Mouse (Mus musculus): ENCODE results near the gene Rgs6. TPM values are rescaled to one million over a fixed set of nuclear protein-coding genes. Genes with fewer than 3 reads are reported as not detected.
A peak's percentile ranks its signal among the peaks of the same experiment; 100 is the strongest.

Rgs6 gene
- total RNA-seq, 2 experiments from 2014 or later, result not detected

DNA sequence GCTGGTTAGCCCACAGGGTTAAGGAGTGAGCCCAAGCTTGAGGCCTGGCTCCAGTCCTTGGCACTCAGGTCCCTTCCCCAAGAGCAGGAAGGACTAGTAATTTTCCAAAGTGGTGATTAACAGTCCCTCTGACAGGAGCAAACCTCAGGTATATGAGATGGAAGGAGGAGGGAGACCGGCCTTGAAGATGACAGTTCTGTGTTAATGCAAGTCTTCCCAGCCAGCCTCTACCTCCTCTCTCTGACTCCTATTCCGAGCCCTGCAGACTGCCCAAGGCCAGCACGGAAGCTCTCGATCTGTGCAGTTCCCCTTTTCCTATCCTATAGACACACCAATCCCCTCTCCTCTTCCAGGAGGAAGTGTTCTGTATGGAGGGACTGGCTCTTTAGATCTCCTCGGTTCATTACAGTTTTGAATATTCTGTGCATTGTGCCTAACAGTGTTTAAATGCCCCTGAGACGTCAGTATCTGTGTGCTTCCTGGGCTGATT, 485.8 kb downstream of the Rgs6 start:
- ATAC-seq (ENCODE audit: poor library complexity, severe bottlenecking), result no peak

DNA sequence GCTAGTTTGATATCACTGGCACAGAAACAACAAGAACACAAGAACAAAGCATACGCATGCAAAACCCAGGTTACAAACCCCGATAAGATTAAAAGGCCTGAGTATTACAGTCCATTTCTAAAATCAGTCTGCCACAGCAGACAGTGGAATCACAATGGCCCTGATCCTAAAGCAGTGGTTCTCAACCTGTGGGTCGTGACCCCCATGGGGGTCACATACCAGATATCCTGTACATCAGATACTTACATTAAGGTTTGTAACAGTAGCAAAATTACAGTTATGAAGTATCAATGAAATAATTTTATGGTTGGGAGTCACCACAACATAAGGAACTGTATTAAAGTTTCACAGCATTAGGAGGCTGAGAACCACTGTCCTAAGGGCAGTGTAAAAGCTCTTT, 488.1 kb downstream of the Rgs6 start:
- no peak for ATAC-seq (ENCODE audit: poor library complexity, severe bottlenecking)

DNA sequence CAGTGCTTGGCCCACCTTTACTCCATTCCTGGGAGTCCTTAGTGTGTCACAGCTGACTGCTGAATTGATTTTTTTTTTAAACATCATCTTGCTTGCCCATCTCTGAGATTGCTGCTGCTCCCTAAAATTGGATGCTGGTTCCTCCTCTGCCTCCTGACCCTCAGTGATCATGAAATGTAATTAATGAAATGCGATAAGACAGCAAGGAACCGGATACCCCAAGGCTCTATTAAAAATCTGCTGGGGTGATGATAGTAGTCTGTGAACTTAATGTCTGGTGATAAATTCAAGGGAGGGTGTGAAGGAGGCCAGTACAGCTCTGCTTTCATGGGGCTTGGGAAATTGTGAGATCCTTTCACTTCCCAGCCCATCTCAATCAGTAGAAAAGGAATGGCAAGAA, 489.4 kb downstream of the Rgs6 start:
- ATAC-seq (ENCODE audit: poor library complexity, severe bottlenecking), result no peak

DNA sequence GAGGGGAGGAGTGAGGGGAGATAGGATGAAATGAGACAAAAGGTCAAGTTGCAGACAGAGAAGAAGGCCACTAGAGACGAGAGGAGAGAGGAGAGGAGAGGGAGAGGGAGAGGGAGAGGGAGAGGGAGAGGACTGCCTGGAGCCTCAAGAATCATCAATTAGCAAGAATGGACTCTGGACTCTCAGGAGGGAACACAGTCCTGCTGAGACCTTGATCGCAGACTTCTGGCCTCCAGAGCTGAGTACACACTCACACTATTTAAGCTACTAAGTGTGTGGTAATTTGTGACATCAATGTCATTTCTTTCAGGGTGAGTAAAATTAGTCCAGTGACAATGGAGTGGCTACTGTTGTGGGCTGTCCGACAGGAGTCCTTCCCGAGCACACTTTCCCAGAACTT, 495.3 kb downstream of the Rgs6 start:
- ATAC-seq (ENCODE audit: poor library complexity, severe bottlenecking), result no peak

DNA sequence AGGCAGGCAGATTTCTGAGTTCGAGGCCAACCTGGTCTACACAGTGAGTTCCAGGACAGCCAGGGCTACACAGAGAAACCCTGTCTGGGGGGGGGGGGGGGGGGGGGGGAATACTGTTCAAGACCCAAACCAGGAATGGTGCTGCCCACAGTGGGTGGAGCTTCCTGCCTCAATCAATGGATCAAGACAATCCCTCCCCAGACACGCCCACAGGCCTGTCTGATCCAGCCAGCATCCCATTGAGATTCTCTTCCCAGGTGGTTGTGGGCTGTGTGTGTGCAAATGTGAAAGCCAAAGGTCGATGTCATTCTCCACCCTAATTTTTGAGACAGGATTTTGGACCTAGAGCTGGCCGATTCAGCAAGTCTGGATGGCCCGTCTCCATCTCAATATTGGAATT, 496.5 kb downstream of the Rgs6 start:
- no peak for ATAC-seq (ENCODE audit: poor library complexity, severe bottlenecking)

DNA sequence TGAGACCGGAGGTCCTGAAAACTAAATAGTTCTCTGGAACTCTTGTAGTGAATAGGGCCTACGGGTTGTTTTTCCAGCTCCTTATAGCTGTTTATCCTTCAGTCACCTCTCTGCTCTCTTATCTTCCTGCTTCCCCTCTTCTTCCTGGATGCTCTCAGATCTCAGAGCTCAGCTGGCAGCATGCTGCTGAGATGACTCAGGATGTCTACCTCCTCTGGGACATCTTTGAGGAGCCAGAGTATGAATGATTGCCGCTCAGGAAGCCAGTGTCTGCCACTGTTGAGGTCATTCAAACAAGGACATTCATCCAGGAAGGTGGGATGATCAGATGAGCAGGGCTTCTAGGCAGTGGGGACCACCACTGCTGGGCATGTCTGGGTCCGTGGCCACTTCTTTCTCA, 498.9 kb downstream of the Rgs6 start:
- ATAC-seq (ENCODE audit: poor library complexity, severe bottlenecking), result no peak

DNA sequence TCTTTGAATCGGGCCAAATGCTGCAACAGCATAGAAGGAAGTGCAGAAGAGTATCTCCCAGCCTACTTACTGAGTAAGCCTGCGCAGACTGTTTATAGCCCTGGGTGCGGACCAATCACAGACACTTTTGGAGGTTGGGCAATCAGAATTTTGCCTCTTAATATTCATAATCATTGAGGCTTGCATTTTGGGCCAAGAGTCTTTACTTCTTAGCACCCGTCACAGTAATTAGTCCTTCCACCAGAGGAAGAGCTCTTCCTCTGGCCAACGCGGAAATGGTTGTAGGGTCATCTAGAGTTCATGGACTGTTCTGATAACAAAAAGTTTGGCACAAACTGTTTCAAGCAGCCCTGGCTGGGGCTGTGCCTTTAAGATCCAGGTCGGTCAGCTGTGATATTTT, 499.5 kb downstream of the Rgs6 start:
- no peak for ATAC-seq (ENCODE audit: poor library complexity, severe bottlenecking)

DNA sequence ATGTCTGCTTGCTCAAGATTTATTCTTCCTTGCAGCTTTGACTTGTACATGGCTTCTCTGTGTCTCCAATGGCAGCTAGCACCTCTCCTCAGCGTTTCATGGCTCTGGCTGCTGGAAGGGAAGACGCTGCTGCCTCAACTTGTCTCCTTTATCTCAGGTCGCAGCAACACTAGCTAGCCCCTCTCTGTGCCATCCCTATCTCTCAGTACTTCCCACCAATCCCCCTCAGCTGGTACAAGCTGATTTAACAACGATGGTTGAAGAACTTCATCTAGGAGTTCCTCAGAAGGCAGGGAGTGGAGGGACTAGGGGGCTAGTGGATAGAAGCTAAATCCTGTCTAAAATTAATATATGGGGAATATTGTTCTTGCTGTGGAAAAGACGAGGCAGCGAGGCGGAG, 503.9 kb downstream of the Rgs6 start:
- ATAC-seq (ENCODE audit: poor library complexity, severe bottlenecking), result no peak

DNA sequence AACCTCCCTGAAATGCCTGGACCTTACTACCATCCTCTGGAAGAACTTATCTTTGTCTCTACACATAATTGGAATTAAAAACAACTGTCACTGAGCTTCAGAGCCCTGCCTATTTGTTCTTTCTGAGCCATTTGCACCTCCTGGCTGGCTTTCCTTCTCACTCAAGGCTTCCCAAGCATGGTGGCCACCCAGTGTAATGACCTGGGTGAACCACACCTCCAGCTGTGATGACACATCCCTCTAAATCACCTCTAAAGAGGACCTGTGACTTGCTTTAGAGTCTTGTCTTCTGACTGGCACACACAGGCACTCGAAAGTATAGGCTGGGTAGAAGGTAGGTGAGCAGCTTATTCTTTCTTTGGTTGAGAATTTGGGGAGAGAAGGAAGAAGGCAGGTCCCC, 509.7 kb downstream of the Rgs6 start:
- no peak for ATAC-seq (ENCODE audit: poor library complexity, severe bottlenecking)

DNA sequence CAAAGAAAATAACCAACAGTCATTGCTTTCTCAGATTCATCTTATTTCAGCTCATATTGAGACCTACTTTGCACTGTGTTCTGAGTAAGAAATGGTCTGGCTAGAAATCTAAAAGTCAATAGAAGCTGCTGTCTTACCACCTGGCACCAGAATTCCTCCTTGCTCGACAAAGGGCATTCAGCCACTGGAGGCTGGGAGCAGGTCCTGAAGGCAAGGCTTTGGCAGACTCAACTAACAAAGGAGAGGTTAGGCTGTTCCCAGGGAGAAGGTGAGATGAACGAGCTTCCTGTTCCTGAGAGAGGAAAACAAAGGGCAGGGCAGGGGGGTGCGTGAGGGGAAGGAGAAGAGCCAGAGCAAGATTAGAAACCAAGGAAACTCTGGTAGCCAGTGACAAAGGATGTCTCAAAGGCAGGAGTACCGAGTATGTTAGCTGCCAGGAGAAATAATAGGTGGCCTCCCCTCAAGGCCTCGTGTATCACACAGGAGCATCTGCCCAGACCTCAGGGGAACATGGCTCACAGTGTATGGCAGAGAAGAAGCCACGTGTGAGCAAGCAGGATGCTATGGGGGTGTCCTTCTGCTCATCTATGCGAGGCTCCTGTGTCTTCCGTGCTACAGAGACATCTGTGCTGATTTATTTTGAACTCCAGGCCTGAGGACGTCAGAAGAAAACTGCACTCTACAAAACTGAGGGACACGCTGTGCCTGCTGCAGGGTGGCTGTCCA, 510.7 kb downstream of the Rgs6 start:
- no peak for ATAC-seq (ENCODE audit: poor library complexity, severe bottlenecking)

DNA sequence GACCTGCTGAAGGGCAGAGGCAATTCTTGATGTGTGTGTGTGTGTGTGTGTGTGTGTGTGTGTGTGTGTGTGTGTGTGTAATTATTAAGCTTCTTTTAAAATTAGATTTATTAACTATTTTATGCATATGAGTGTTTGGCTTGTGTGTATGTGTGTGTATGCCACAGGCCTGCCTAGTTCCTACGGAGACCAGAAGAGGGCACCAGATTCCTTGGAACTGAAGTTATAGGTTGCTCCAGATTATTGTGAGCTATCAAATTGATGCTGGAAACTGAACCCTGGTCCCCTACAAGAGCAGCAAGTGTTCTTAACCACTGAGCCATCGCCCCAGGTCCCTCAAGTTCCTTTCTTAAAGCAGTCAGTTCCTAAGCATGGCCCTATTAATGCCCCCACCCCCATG, 511.8 kb downstream of the Rgs6 start:
- no peak for ATAC-seq (ENCODE audit: poor library complexity, severe bottlenecking)

DNA sequence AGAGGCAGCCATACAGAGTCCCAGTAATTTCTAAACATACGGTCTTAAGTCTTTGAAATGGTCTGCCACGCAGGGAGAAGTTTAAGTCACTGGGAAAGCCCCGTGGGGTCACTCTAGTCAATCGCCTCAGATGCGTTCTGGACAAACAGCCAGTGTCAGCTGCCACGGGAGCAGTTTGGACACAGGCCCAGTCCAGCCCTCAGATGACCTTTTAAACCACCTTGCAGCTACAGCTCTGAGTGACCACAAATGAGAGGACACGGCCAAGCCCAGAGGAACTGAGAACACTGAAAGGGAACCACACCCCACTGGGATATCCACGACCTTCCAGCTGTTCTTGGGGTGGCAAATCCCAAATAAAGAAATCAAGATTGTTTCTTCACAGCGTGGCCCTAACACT, 512.3 kb downstream of the Rgs6 start:
- ATAC-seq (ENCODE audit: poor library complexity, severe bottlenecking), result peak; percentile 62

DNA sequence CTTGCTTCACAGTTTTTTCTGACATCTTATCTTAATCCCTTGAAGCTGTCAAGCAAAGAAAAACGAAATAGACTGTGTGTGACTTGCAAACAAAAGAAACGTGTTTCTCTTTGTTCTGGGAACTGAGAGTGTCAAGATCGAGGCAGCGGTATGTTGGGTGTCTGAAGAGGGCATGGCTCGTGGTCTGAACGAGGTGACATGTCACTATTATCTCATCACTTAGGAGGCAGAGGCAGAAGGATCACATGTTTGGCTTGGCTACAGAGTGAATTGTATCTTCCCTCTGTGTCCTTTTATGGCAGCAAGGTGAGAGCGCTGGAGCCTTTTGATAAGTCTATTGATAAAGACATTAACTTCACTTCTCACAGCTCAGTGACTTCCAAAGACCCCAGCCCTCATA, 512.8 kb downstream of the Rgs6 start:
- ATAC-seq (ENCODE audit: poor library complexity, severe bottlenecking), result no peak

DNA sequence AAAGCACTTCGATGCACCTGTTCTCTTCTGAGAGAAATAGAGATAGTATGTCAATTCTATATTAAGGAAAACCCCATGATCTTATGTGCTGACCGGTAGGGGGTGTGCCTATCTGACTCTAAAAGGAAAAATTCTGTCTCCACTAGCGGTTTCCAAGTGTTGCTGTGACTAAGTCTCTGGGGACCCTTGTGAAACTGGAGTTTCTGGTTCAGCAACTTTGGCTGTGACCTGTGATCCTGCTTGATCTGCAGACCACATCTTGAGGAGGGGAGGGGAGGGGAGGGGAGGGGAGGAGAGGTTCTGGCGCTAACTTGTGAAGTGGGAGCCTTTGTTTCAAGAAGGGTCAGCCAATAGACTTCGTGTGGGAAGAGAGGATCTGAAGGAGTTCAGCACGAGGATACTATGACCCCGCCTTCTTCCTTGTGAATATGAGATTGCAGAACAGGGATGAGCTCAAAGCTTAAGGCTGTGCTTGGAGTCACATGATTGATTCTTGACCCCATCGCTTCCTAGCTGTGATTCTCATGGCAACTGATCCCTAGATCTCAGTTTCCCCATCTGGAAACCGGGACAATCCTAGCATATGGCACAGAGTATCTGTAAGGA, 517.5 kb downstream of the Rgs6 start:
- no peak for ATAC-seq (ENCODE audit: poor library complexity, severe bottlenecking)

DNA sequence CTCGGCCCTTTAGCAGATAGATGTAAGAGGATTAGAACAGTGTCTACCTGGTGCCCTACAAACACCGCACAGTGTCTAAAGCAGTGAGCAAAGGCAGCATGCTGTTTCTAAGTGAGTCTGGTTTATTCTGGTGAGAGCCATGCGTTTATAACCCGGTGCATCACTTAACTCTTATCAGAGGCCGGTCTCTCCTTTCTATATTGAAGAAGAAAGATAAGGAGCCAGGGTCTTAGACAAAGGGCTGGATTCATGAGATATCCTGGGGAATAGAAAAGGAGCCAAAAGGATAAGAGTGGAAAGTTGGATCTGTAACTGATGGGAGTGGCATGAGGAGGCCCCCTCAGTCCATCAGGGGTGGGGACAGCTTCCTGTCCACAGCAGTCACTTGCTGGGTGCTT, 518.0 kb downstream of the Rgs6 start:
- ATAC-seq (ENCODE audit: poor library complexity, severe bottlenecking), result no peak

DNA sequence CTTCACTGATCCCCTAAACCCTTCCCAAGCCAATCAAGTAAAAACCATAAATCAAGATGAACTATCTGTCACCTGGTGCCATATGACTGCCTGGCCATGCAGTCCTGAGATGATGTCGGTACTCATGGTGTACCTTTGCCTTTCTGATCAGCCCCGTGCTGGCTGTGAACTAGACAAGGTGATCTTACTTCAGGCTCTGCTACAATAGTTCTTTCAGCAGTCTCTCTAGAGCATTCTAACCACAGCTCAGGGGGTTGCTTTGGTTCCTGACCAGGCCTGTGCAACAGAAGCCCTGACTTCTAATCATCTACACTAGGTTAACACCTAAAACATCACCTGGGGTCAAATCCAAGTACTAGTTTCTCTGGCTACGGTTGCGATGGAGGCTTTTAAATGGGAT, 521.4 kb downstream of the Rgs6 start:
- no peak for ATAC-seq (ENCODE audit: poor library complexity, severe bottlenecking)

DNA sequence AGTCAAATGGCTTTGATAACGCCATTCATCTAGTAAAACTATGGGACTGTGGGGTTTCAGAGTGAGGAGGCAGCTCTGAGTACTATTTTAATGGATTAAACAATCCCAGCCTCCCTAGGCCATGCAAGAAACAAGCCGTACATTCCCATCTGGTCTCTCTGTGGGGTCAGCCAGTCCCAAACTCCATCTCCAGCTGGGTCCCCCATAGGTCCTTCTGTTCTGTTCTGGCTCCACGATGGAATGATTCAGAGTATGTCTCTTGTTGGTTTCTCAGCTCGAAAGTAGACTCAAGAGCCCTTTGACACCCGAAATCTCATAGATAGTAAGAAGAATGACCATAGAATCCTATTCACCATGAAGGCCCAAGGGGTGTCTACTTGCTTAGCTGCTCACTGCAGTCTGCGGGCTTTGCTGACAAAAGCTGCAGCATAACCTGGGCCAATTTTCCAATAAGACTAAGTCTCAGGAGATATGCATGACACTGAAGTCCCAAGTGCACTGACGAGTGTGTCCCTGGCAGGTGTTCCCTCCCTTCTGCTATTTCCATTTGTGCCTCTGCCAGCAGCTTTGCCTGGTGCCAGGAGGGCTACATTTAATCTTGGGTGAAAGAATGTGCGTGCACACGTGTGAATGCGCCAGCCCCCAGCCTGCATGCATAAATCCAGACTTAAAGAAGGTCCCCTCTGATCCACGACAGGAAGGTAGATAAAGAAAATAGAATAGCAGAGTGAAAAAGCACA, 522.0 kb downstream of the Rgs6 start:
- ATAC-seq (ENCODE audit: poor library complexity, severe bottlenecking), result no peak

DNA sequence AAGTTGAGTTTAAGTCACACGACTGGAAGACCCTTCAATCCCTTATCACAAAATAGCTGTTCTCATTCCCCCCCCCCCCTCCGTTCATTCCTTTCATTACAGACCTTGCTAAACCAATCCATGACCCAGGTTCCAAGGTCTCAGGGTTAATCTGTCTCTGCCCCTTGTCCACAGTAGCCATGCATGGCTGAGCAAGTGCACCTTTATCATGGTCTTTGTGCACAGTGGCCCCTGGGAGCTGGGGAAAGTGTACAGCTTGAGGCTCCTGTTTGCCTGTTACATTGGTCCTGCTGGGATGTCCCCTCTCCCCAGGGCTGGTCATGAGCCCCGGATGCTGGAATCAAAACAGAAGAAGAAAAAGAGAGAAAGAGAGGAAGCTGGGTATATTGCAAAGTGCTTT, 522.6 kb downstream of the Rgs6 start:
- ATAC-seq (ENCODE audit: poor library complexity, severe bottlenecking), result no peak

DNA sequence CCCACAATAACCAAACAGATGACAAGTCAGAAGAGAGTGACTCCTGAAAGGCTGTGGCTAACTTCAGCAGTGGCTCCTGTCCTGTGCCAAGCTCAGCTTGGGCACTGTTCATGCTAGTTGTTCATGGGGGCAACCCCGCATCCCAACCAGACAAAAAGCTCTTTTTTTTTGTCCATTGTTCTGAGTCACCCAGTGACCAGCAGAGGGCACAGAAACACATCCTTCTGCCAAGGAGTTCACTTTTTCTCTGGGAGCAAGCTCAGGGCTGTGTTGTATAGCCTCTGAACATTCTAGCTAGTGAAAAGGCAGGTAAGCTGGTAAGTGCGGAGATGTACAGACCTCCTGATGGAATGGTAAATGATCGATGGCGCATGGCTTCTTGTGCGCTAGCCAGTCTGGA, 524.2 kb downstream of the Rgs6 start:
- no peak for ATAC-seq (ENCODE audit: poor library complexity, severe bottlenecking)

DNA sequence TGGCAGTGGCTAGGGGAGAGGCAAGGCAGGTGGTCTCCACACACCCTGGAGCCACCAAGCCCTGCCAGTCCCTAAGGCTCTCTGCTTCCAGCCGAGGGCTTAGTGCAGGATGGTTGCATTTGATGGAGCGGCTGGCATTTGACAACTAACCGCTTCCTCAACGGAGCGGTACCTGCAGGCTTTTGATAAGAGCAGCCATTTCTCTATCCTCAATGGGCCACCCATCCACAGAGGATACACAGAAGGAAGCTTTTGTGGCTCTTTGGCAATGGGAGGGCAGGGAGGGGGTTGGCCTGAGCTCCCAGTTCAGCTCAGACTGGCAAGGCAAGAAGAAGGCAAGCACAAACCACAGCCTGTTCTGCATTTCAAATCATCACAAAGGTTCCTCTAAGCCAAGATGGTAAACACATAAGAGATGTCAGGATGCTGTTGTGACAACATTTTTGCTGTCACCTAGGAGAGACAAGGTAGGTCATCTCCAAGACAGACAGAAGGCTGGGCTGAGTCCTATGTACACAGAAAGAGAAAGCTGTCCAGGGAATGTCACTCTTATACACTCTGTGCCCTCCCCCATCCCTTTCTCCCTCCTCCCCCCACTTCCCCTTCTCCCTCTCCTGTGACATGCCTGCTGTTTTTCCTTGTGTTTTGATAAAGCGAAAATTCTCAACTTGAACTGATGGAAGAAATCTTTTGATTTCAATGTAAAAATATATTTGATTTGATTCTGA, 525.0 kb downstream of the Rgs6 start:
- no peak for ATAC-seq (ENCODE audit: poor library complexity, severe bottlenecking)

DNA sequence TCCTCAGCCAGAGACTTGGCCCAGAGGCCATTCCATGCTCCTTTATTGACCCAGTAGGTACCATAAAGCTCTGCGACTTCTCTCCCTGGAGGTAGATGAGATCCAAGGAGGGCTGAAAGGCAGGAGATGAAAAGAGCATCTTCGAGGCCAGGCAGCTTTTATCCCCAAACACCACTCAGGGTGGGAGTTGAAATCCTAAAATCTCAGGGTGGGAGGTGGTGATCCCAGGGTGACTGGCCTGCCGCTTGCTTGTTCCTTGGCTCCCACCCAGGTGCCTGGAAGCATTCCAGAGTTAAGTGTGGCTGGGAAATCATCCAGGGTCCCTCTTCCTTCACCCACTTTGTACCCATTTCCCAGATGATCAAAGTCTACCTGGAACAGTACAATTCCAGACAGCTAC, 525.9 kb downstream of the Rgs6 start:
- ATAC-seq (ENCODE audit: poor library complexity, severe bottlenecking), result no peak
